Mouse (Mus musculus): ENCODE measurements at regions not wholly inside any gene's neighbourhood (a gene's known extent, or its start where the extent isn't known, plus 50 kb on each side); places are given as distances from the start of the nearest gene placed in this dataset.

- no peak for TF ChIP-seq POLR2A (IDR thresholded peaks at IDR 0.05; ENCODE audit: borderline replicate concordance, extremely low read depth, low read depth, low read length)
- no peak for TF ChIP-seq CTCF (IDR thresholded peaks at IDR 0.05; ENCODE audit: insufficient read depth, low read length)
Observed at GRCm38 (mm10) chr3:143238546-143238945, 356.7 kb upstream of the Pkn2 start.
